Mouse (Mus musculus) liver, adult 2 months (tissue): ENCODE measurements around the gene F7. TPM values are rescaled to one million over a fixed set of nuclear protein-coding genes. Genes with fewer than 3 reads are reported as not detected.

Source experiments
- DNase-seq: peaks from one replicate; pipeline ENCODE4 v3.0.0-alpha.2; 2011; ENCODE audit warnings: low read depth, low spot score; ENCODE audit errors: extremely low read depth
- H3K27ac ChIP-seq: fragments of 200-500 bp; replicated peaks from 2 replicates; pipeline ENCODE4 v1.5.1; 2012; ENCODE audit warnings: low read depth, mild to moderate bottlenecking, control low read depth, inconsistent platforms, low read length; ENCODE audit not compliant: insufficient read depth
- H3K27me3 ChIP-seq: fragments of 200-500 bp; 2 replicates; pipeline ENCODE4 v1.6.1; 2012; ENCODE audit warnings: mild to moderate bottlenecking, moderate library complexity, low read length, inconsistent platforms; ENCODE audit not compliant: control insufficient read depth, insufficient read depth
- H3K36me3 ChIP-seq: fragments of 200-500 bp; 2 replicates; pipeline ENCODE4 v1.6.1; 2012; ENCODE audit warnings: low read length, inconsistent platforms; ENCODE audit not compliant: control insufficient read depth, insufficient read depth
- H3K4me1 ChIP-seq: fragments of 200-500 bp; 2 replicates; pipeline ENCODE4 v1.6.1; 2011; ENCODE audit warnings: low read length; ENCODE audit not compliant: control insufficient read depth, insufficient read depth
- H3K4me3 ChIP-seq: fragments of 200-500 bp; 2 replicates; pipeline ENCODE4 v1.5.1; 2011; ENCODE audit warnings: low read depth, mild to moderate bottlenecking, control low read depth, low read length, moderate library complexity; ENCODE audit not compliant: insufficient read depth
- H3K79me2 ChIP-seq: fragments of 200-500 bp; 2 replicates; pipeline ENCODE4 v1.6.1; 2012; ENCODE audit warnings: inconsistent platforms, mild to moderate bottlenecking, low read length, moderate library complexity; ENCODE audit not compliant: control insufficient read depth, insufficient read depth
- H3K9ac ChIP-seq: fragments of 200-500 bp; 2 replicates; pipeline ENCODE4 v1.6.1; 2012; ENCODE audit warnings: low read depth, mild to moderate bottlenecking, control low read depth, inconsistent platforms, low read length
- CTCF ChIP-seq: fragments of 200-500 bp; IDR thresholded peaks from 2 replicates; pipeline ENCODE4 v1.5.1; 2011; ENCODE audit warnings: low read depth, low read length, control low read depth
- POLR2A ChIP-seq: fragments of 200-500 bp; IDR thresholded peaks from 2 replicates; pipeline ENCODE4 v1.6.1; 2011; ENCODE audit warnings: low read length, control low read depth; ENCODE audit not compliant: insufficient read depth; ENCODE audit errors: extremely low read depth
- WGBS: fragments of 180-500 bp; shearing (Covaris S2); methylation state at CpG from one replicate; pipeline ENCODE4 v1.1.7; 2018; 5-methylcytosine and 5-hydroxymethylcytosine counted together
- polyA plus RNA-seq: library from polyadenylated mRNA; depleted of rRNA; stranded (reverse); fragments of >200 nt; gene quantifications from 2 replicates; pipeline ENCODE4 v1.2.3, GENCODE M21; 2012; rRNA removed
- total RNA-seq: library from RNA; depleted of rRNA; stranded (reverse); fragments of >200 nt; gene quantifications from 2 replicates; pipeline ENCODE4 v1.2.3, GENCODE M21; 2014; rRNA removed

The F7 gene
- total and polyA plus RNA-seq, 2 experiments, result 117 to 185 TPM

GRCm38 (mm10) chr8:13077542-13077941 is 51.7 kb downstream of the F7 start:
- Histone ChIP-seq H3K9ac (no peak overlapping the region), H3K27ac (no peak overlapping the region), H3K27me3 (no peaks in the 10 kb centered on the region), H3K36me3 (peaks cover 18% of the 10 kb centered on the region), H3K79me2 (no peaks in the 10 kb centered on the region), H3K4me3 (no peak overlapping the region), H3K4me1 (peaks cover 4% of the 10 kb centered on the region; the same call in 1 of the 2 replicates)
- DNase-seq, result no peak
- no peak for TF ChIP-seq CTCF
- TF ChIP-seq POLR2A, result no peak
- 74% methylated on average over 7 of the region's 7 CpGs for WGBS

Other genes with a start within 250 kb of the F7 start
- 0.40 and 1.1 TPM in 2 replicates for gene Mcf2l, start 152.2 kb upstream of the F7 start, total RNA-seq
- gene Mcf2l, start 152.2 kb upstream of the F7 start, polyA plus RNA-seq, result 0.11 and 0.32 TPM in 2 replicates
- gene F10, start 11.3 kb downstream of the F7 start, total RNA-seq, result 374 and 399 TPM in 2 replicates
- 267 and 371 TPM in 2 replicates for gene F10, start 11.3 kb downstream of the F7 start, polyA plus RNA-seq
- gene Proz, start 34.9 kb downstream of the F7 start, total RNA-seq, result 240 and 252 TPM in 2 replicates
- gene Proz, start 34.9 kb downstream of the F7 start, polyA plus RNA-seq, result 374 and 460 TPM in 2 replicates
- 7.0 and 11.2 TPM in 2 replicates for gene Pcid2, start 79.4 kb downstream of the F7 start, total RNA-seq
- 11.6 and 12.2 TPM in 2 replicates for gene Pcid2, start 79.4 kb downstream of the F7 start, polyA plus RNA-seq
- gene Cul4a, start 79.6 kb downstream of the F7 start, total RNA-seq, result 85.4 and 95.0 TPM in 2 replicates
- 42.4 and 46.0 TPM in 2 replicates for gene Cul4a, start 79.6 kb downstream of the F7 start, polyA plus RNA-seq
- 381 and 420 TPM in 2 replicates for gene Lamp1, start 133.1 kb downstream of the F7 start, total RNA-seq
- 563 and 625 TPM in 2 replicates for gene Lamp1, start 133.1 kb downstream of the F7 start, polyA plus RNA-seq
- gene Grtp1, start 174.6 kb downstream of the F7 start, total RNA-seq, result 25.3 and 25.5 TPM in 2 replicates
- 28.3 and 30.3 TPM in 2 replicates for gene Grtp1, start 174.6 kb downstream of the F7 start, polyA plus RNA-seq
- gene Adprhl1, start 228.1 kb downstream of the F7 start, total RNA-seq, result 0.74 TPM in 1 of 2 replicates, not detected in the other
- gene Adprhl1, start 228.1 kb downstream of the F7 start, polyA plus RNA-seq, result not detected in 2 replicates